Comparison of ENCODE assay signal across 23 mouse cellular contexts in genomic region chr17:83304089-83304822, GRCm38 (mm10). TPM values are rescaled to one million over a fixed set of nuclear protein-coding genes. Genes with fewer than 3 reads are reported as not detected.
DNase-seq lines count a peak whose midpoint lies in the region; ATAC-seq and TF ChIP-seq lines count a peak whose summit lies in the region.
"Had no signal": no experiment of that assay in that cellular context is flagged by ENCODE, and none has a peak within 500 bp of the region (broad histone marks: within the 10 kb centered on the region; RNA-seq: fewer than 3 reads in every experiment).

No protein-coding gene starts in this region.

- no peaks in the 10 kb centered on the region for H3K79me2 ChIP-seq in MEL (ENCODE audit: control insufficient read depth, insufficient read depth, low read length, poor library complexity)

- no peak overlapping the region for H3K4me3 ChIP-seq in gastrocnemius, adult 2 months
- H3K4me3 ChIP-seq in MEL (ENCODE audit: control insufficient read depth in 1 of 2, insufficient read depth in 1 of 2, low read depth in 2 of 2, low read length in 2 of 2) = no peak overlapping the region
- H3K4me3 ChIP-seq: embryonic facial prominence, embryonic 10.5 days; embryonic facial prominence, embryonic 12.5 days; forebrain, embryonic 13.5 days; forebrain, embryonic 15.5 days had no signal

- TF ChIP-seq RAD21 in MEL (IDR thresholded peaks at IDR 0.05; ENCODE audit: low read depth, low read length) = no peak

- no peak for TF ChIP-seq POLR2A in MEL (IDR thresholded peaks at IDR 0.05; ENCODE audit: control insufficient read depth in 1 of 2, insufficient read depth in 1 of 2, low read depth in 1 of 2, low read length in 2 of 2, poor library complexity in 1 of 2)

- no peak for TF ChIP-seq CTCF in gastrocnemius, adult 2 months (IDR thresholded peaks at IDR 0.05)
- no peak for TF ChIP-seq CTCF in MEL (IDR thresholded peaks at IDR 0.05 in 2 of 3, conservative IDR thresholded peaks at IDR 0.05 in 1 of 3; ENCODE audit: control insufficient read depth in 1 of 3, insufficient read depth in 1 of 3, low read depth in 2 of 3, low read length in 3 of 3, poor library complexity in 1 of 3, severe bottlenecking in 1 of 3)

- H3K27ac ChIP-seq in gastrocnemius, adult 2 months = no peak overlapping the region
- no peak overlapping the region for H3K27ac ChIP-seq in MEL (ENCODE audit: control insufficient read depth, low read depth, low read length)
- H3K27ac ChIP-seq: embryonic facial prominence, embryonic 10.5 days; embryonic facial prominence, embryonic 12.5 days; forebrain, embryonic 13.5 days; forebrain, embryonic 15.5 days had no signal

- no peaks in the 10 kb centered on the region for H3K27me3 ChIP-seq in MEL (ENCODE audit: control insufficient read depth in 1 of 2, insufficient read depth in 2 of 2, low read length in 2 of 2)
- H3K27me3 ChIP-seq: CH12.LX; embryonic facial prominence, embryonic 12.5 days; forebrain, embryonic 13.5 days; forebrain, embryonic 15.5 days had no signal

- DNase-seq in gastrocnemius, adult 2 months = peak; percentile 33
- DNase-seq in gastrocnemius, postnatal 14 days = no peak
- peak; percentile 86 for DNase-seq in heart, adult 11 months
- no peak for DNase-seq in heart, adult 9 months (ENCODE audit: low spot score in 2 of 2)
- DNase-seq in MEL (ENCODE audit: low read depth, low spot score) = peak; percentile 52
- DNase-seq: adrenal gland, adult 8-10 months; adrenal gland, postnatal 14 days; adrenal gland, postnatal 36 days; B cell, adult 2 months; cerebellum, adult 11-12 months; cerebellum, adult 2 months; cerebellum, adult 9-10 months; cerebellum, postnatal 10 days; cerebellum, postnatal 25 days; forebrain, postnatal 0 days had no signal

- TF ChIP-seq EP300 in MEL (IDR thresholded peaks at IDR 0.05; ENCODE audit: low read depth in 1 of 2, low read length in 2 of 2) = no peak

- peaks cover 0 to 2% of the 10 kb centered on the region in 2 experiments; a peak in 1 of 4 replicates for H3K36me3 ChIP-seq in MEL (ENCODE audit: control insufficient read depth in 1 of 2, insufficient read depth in 2 of 2, low read length in 2 of 2)
- H3K36me3 ChIP-seq: embryonic facial prominence, embryonic 10.5 days; embryonic facial prominence, embryonic 12.5 days; forebrain, embryonic 15.5 days; G1E had no signal

- H3K9me3 ChIP-seq in MEL (replicated peaks; ENCODE audit: insufficient read depth, low read length) = no peaks in the 10 kb centered on the region
- H3K9me3 ChIP-seq: embryonic facial prominence, embryonic 10.5 days; embryonic facial prominence, embryonic 12.5 days; forebrain, embryonic 13.5 days; forebrain, embryonic 15.5 days; G1E had no signal

- peaks cover 0 to 32% of the 10 kb centered on the region in 2 experiments; a peak in 2 of 4 replicates for H3K4me1 ChIP-seq in MEL (ENCODE audit: control insufficient read depth in 1 of 2, insufficient read depth in 2 of 2, low read length in 2 of 2)
- H3K4me1 ChIP-seq: forebrain, embryonic 15.5 days had no signal

- no peak for ATAC-seq in megakaryocyte, adult 5-6 weeks (ENCODE audit: poor library complexity, severe bottlenecking)
- ATAC-seq: CD4-positive, CD25-positive, alpha-beta regulatory T cell, adult 4 months; forebrain, embryonic 13.5 days; forebrain, embryonic 15.5 days; forebrain, postnatal 0 days had no signal

- intact Hi-C loops in gastrocnemius, adult 2 months (cut with DNase I) = no loop called here
- intact Hi-C loops in gastrocnemius, postnatal 14 days (cut with DNase I; ENCODE audit: low total_unique reads) = no loop called here

- no peak overlapping the region for H3K9ac ChIP-seq in MEL (ENCODE audit: control insufficient read depth, low read depth, low read length, poor library complexity, severe bottlenecking)
- H3K9ac ChIP-seq: embryonic facial prominence, embryonic 12.5 days; forebrain, embryonic 13.5 days; forebrain, embryonic 15.5 days; forebrain, postnatal 0 days had no signal

TF ChIP-seq in MEL, 35 proteins besides CTCF, POLR2A, EP300 and RAD21:
- TF ChIP-seq MAX (IDR thresholded peaks at IDR 0.05; ENCODE audit: low read length) (no peak), GATA1 (IDR thresholded peaks at IDR 0.05; ENCODE audit: low read depth, low read length) (peak; percentile 35; the same call in 1 of the 2 replicates)

RNA-seq across cellular contexts. Expression of gene Eml4, which starts 46.5 kb away (rescaled TPM):
- 1 to 10 TPM; 1.8 to 2.6 TPM for total RNA-seq in gastrocnemius, adult 2 months (2021)
- total RNA-seq in gastrocnemius, postnatal 14 days (2021) = 1 to 10 TPM; 3.3 to 4.4 TPM
- total RNA-seq in MEL (2012; rRNA removed) = 25.6 and 30.7 TPM in 2 replicates
- polyA plus RNA-seq in MEL (2012; ENCODE audit: insufficient read depth in 1 of 2, insufficient read length in 2 of 2, low read depth in 1 of 2, low replicate concordance in 2 of 2, missing spikeins in 1 of 2) = 10 to 100 TPM in 1 of 2 experiments, not detected in 1; 42.4 TPM
- 28.1 and 30.8 TPM in 2 replicates for total RNA-seq in megakaryocyte, adult 5-6 weeks (2015)
- 43.8 and 59.8 TPM in 2 replicates for total RNA-seq in megakaryocyte, adult 5-6 weeks (2017)

Comparison
In these comparisons a context has a peak if more than half of its experiments do, and no peak if none do; other contexts are left out.
1. DNase-seq: peak in gastrocnemius, adult 2 months (single experiment), heart, adult 11 months (single experiment) and MEL (single experiment); none in gastrocnemius, postnatal 14 days (single experiment) and heart, adult 9 months (0 of 2).